Mouse (Mus musculus) spleen, adult 2 months (tissue): ENCODE measurements around the gene Stap1.

Experiments
- CTCF ChIP-seq: fragments of 200-500 bp; IDR thresholded peaks from 2 replicates; pipeline ENCODE4 v1.5.1; 2011; ENCODE audit warnings: mild to moderate bottlenecking, inconsistent platforms; ENCODE audit not compliant: insufficient read depth, insufficient read length, insufficient replicate concordance; ENCODE audit errors: extremely low read depth
- POLR2A ChIP-seq: fragments of 200-500 bp; IDR thresholded peaks from 2 replicates; pipeline ENCODE4 v1.6.1; 2011; ENCODE audit warnings: low read depth, low read length, inconsistent platforms

- TF ChIP-seq CTCF, result no peak
- TF ChIP-seq POLR2A, result no peak
Measured at GRCm38 (mm10) chr5:86129828-86130227, 58.3 kb downstream of the Stap1 start.
